Mouse (Mus musculus) neutrophil, adult 5-6 weeks (primary cell): ENCODE results near the gene Polr1e. TPM values are rescaled to one million over a fixed set of nuclear protein-coding genes. Genes with fewer than 3 reads are reported as not detected.
"Not testable (repeated sequence)": the region's sequence is repeated elsewhere in the genome, so short reads cannot be mapped to it uniquely, and the experiment has no call there.

Source experiments
- ATAC-seq: fragments of 151-379, 151-347 bp; 2 replicates; pipeline ENCODE4 v1.8.0; 2017; ENCODE audit warnings: mild to moderate bottlenecking, moderate TSS enrichment; ENCODE audit not compliant: insufficient number of reproducible peaks, poor library complexity, low FRiP score, severe bottlenecking; ENCODE audit errors: extremely low read depth
- total RNA-seq: library from RNA; stranded (forward); fragments of 200-1000 nt; gene quantifications from 2 replicates; pipeline ENCODE4 v1.2.3, GENCODE M21; 2017

The Polr1e gene
- total RNA-seq, 1 experiment from 2014 or later = 22.0 TPM

- ATAC-seq = not testable (repeated sequence)
These were observed 21.2 kb downstream of the Polr1e start for GRCm38 (mm10) chr4:45039546-45039945.

- no peak for ATAC-seq
These were observed 22.4 kb downstream of the Polr1e start for GRCm38 (mm10) chr4:45040795-45041194.

- ATAC-seq = no peak
These were observed 28.3 kb downstream of the Polr1e start for GRCm38 (mm10) chr4:45046679-45047078.

GRCm38 (mm10) chr4:45047286-45047887 lies 29.0 kb downstream of the Polr1e start:
- no peak for ATAC-seq

GRCm38 (mm10) chr4:45047956-45048355 lies 29.6 kb downstream of the Polr1e start:
- ATAC-seq = no peak

GRCm38 (mm10) chr4:45054862-45055261 lies 36.5 kb downstream of the Polr1e start:
- no peak for ATAC-seq

- ATAC-seq = no peak
These were observed 37.1 kb downstream of the Polr1e start for GRCm38 (mm10) chr4:45055451-45055850.

GRCm38 (mm10) chr4:45063836-45064235 lies 45.5 kb downstream of the Polr1e start:
- not testable (repeated sequence) for ATAC-seq

GRCm38 (mm10) chr4:45064577-45064976 lies 46.2 kb downstream of the Polr1e start:
- ATAC-seq = no peak

GRCm38 (mm10) chr4:45066036-45066730 lies 47.8 kb downstream of the Polr1e start:
- ATAC-seq = no peak

GRCm38 (mm10) chr4:45067742-45068141 lies 49.4 kb downstream of the Polr1e start:
- ATAC-seq = peak; percentile 64; the same call in 1 of the 2 replicates

- ATAC-seq = no peak
These were observed 54.0 kb downstream of the Polr1e start for GRCm38 (mm10) chr4:45072261-45072973.

- ATAC-seq = no peak
These were observed 55.2 kb downstream of the Polr1e start for GRCm38 (mm10) chr4:45073544-45073943.

GRCm38 (mm10) chr4:45081041-45081440 lies 62.7 kb downstream of the Polr1e start:
- ATAC-seq = not testable (repeated sequence)

- ATAC-seq = no peak
These were observed 64.6 kb downstream of the Polr1e start for GRCm38 (mm10) chr4:45082951-45083350.

GRCm38 (mm10) chr4:45083487-45083886 lies 65.1 kb downstream of the Polr1e start:
- no peak for ATAC-seq

GRCm38 (mm10) chr4:45084021-45084894 lies 65.9 kb downstream of the Polr1e start, which contains the start of gene Fbxo10:
Gene Fbxo10, minus strand, starts transcription at chr4:45084604.
- ATAC-seq = peak; percentile 78

GRCm38 (mm10) chr4:45084895-45085290 lies 66.5 kb downstream of the Polr1e start:
- ATAC-seq = no peak
